Mouse (Mus musculus) spleen, adult 2 months (tissue): ENCODE measurements around the gene Dguok. TPM values are rescaled to one million over a fixed set of nuclear protein-coding genes. Genes with fewer than 3 reads are reported as not detected.

Experiments used
- DNase-seq, 2 experiments: peaks; one replicate each; pipeline versions ENCODE4 v3.0.0 to v3.0.0-alpha.2; 2012 to 2021; ENCODE audit warnings: low spot score in 2 of 2, low read depth in 1 of 2
- H3K27ac ChIP-seq: fragments of 200-500 bp; 2 replicates; pipeline ENCODE4 v1.5.1; 2012; ENCODE audit warnings: low read length, inconsistent platforms; ENCODE audit not compliant: insufficient read depth
- H3K27me3 ChIP-seq: fragments of 200-500 bp; 2 replicates; pipeline ENCODE4 v1.6.1; 2012; ENCODE audit warnings: mild to moderate bottlenecking, moderate library complexity, low read length, inconsistent platforms; ENCODE audit not compliant: control insufficient read depth, insufficient read depth
- H3K36me3 ChIP-seq: fragments of 200-500 bp; 2 replicates; pipeline ENCODE4 v1.6.1; 2012; ENCODE audit warnings: mild to moderate bottlenecking, low read length, inconsistent platforms; ENCODE audit not compliant: control insufficient read depth, insufficient read depth
- H3K4me1 ChIP-seq: fragments of 200-500 bp; 2 replicates; pipeline ENCODE4 v1.6.1; 2011; ENCODE audit warnings: inconsistent platforms; ENCODE audit not compliant: control insufficient read depth, insufficient read depth, insufficient read length
- H3K4me3 ChIP-seq: fragments of 200-500 bp; 2 replicates; pipeline ENCODE4 v1.5.1; 2011; ENCODE audit warnings: mild to moderate bottlenecking, inconsistent platforms; ENCODE audit not compliant: insufficient read depth, insufficient read length; ENCODE audit errors: extremely low read depth
- CTCF ChIP-seq: fragments of 200-500 bp; IDR thresholded peaks from 2 replicates; pipeline ENCODE4 v1.5.1; 2011; ENCODE audit warnings: mild to moderate bottlenecking, inconsistent platforms; ENCODE audit not compliant: insufficient read depth, insufficient read length, insufficient replicate concordance; ENCODE audit errors: extremely low read depth
- POLR2A ChIP-seq: fragments of 200-500 bp; IDR thresholded peaks from 2 replicates; pipeline ENCODE4 v1.6.1; 2011; ENCODE audit warnings: low read depth, low read length, inconsistent platforms
- WGBS: fragments of 180-500 bp; shearing (Covaris S2); methylation state at CpG from one replicate; pipeline ENCODE4 v1.1.7; 2018; 5-methylcytosine and 5-hydroxymethylcytosine counted together
- polyA plus RNA-seq: library from polyadenylated mRNA; depleted of rRNA; stranded (reverse); fragments of >200 nt; gene quantifications from 2 replicates; pipeline ENCODE4 v1.2.3, GENCODE M21; 2012; rRNA removed

Gene Dguok
- polyA plus RNA-seq, 1 experiment: 41.8 TPM

DNA sequence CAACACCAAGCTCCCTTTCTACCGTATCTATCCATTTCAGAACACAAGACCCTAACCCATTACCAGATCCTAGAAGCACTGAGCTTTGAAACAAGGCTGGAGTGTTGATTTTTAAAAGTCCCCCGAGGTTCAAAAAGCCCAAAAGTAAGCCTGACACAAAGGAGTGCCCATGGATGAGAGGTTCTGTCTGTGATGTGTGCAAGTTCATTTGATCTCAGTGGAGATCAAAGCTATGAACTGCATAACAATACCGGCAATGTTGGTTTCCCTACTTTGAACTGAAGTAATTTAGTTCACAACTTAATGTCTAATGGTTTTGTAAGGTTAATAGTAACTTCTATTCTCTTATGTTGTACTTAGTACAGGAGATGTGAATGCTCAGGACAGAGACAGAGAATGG lies 69.5 kb downstream of the Dguok start:
- TF ChIP-seq CTCF: no peak
- no peak for TF ChIP-seq POLR2A
- Histone ChIP-seq H3K4me3 (no peak overlapping the region), H3K36me3 (peaks cover 5% of the 10 kb centered on the region), H3K4me1 (peaks cover 24% of the 10 kb centered on the region), H3K27me3 (no peaks in the 10 kb centered on the region), H3K27ac (peak overlapping the region; percentile 56)
- no peak for DNase-seq
- WGBS: 57% methylated on average over 3 of the region's 3 CpGs

DNA sequence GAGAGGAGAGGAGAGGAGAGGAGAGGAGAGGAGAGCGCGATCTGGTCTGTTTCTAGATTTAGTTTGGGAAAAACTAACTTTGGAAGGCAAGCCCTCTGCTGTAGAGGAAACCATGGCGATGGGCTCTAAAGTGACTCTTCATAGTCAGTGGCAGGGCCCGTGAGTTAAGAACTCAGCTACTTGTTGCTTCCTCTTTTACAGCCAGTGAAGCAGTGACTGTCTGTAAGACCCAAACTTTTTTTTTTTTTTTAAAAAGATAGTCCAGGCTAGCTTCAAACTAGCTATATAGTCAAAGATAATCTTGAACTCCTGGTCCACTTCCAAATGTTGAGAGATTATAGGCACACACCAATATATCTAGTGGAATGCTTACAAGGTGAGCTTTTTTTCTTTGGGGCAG lies 70.2 kb downstream of the Dguok start:
- TF ChIP-seq CTCF (no peak), POLR2A (no peak)
- WGBS: 38% methylated on average over 4 of the region's 4 CpGs
- no peaks in the 10 kb centered on the region for H3K27me3 ChIP-seq
- peaks cover 6% of the 10 kb centered on the region for H3K36me3 ChIP-seq
- no peak overlapping the region for H3K27ac ChIP-seq
- no peak for DNase-seq
- peaks cover 24% of the 10 kb centered on the region for H3K4me1 ChIP-seq
- no peak overlapping the region for H3K4me3 ChIP-seq

- H3K4me1 ChIP-seq: peaks cover 22% of the 10 kb centered on the region
- H3K4me3 ChIP-seq: no peak overlapping the region
- H3K36me3 ChIP-seq: peaks cover 6% of the 10 kb centered on the region
- no peaks in the 10 kb centered on the region for H3K27me3 ChIP-seq
- TF ChIP-seq CTCF (no peak), POLR2A (no peak)
- DNase-seq: no peak
- 87% methylated on average over 5 of the region's 5 CpGs for WGBS
- H3K27ac ChIP-seq: no peak overlapping the region
These were observed 71.6 kb downstream of the Dguok start for GRCm38 (mm10) chr6:83435174-83435573.

- Histone ChIP-seq H3K27ac (no peak overlapping the region), H3K36me3 (peaks cover 8% of the 10 kb centered on the region)
These were observed 73.2 kb downstream of the Dguok start for GRCm38 (mm10) chr6:83433546-83433945.

GRCm38 (mm10) chr6:83432966-83433365 lies 73.8 kb downstream of the Dguok start:
- TF ChIP-seq POLR2A (no peak), CTCF (no peak)
- no peak overlapping the region for H3K27ac ChIP-seq

More at GRCm38 (mm10) chr6:83433546-83433945, 73.2 kb downstream of the Dguok start:
- Histone ChIP-seq H3K4me3 (no peak overlapping the region), H3K4me1 (peaks cover 19% of the 10 kb centered on the region), H3K27me3 (no peaks in the 10 kb centered on the region)
- no peak for DNase-seq
- 82% methylated on average over 4 of the region's 4 CpGs for WGBS
- TF ChIP-seq POLR2A (no peak), CTCF (no peak)

More at GRCm38 (mm10) chr6:83432966-83433365, 73.8 kb downstream of the Dguok start:
- 84% methylated on average over 7 of the region's 7 CpGs for WGBS
- Histone ChIP-seq H3K27me3 (no peaks in the 10 kb centered on the region), H3K4me1 (peaks cover 25% of the 10 kb centered on the region), H3K4me3 (no peak overlapping the region), H3K36me3 (peaks cover 9% of the 10 kb centered on the region)
- no peak for DNase-seq

Other genes starting within 250 kb of the Dguok start
- gene Mthfd2, start 181.1 kb downstream of the Dguok start, polyA plus RNA-seq: 7.1 and 7.7 TPM in 2 replicates
- 28.3 and 35.1 TPM in 2 replicates for gene Mob1a, start 181.0 kb downstream of the Dguok start, polyA plus RNA-seq
- 7.7 and 74.0 TPM in 2 replicates for gene Bola3, start 157.8 kb downstream of the Dguok start, polyA plus RNA-seq
- gene Tet3, start 47.9 kb downstream of the Dguok start, polyA plus RNA-seq: 21.1 and 22.9 TPM in 2 replicates
- 14.8 and 15.9 TPM in 2 replicates for gene Actg2, start 29.3 kb upstream of the Dguok start, polyA plus RNA-seq
- 5.1 and 5.2 TPM in 2 replicates for gene Stambp, start 65.8 kb upstream of the Dguok start, polyA plus RNA-seq
- not detected in 2 replicates for gene Clec4f, start 149.2 kb upstream of the Dguok start, polyA plus RNA-seq
- 0.49 and 3.4 TPM in 2 replicates for gene Cd207, start 170.9 kb upstream of the Dguok start, polyA plus RNA-seq
- gene Vax2, start 204.3 kb upstream of the Dguok start, polyA plus RNA-seq: not detected in 2 replicates
- 0.14 TPM in 1 of 2 replicates, not detected in the other for gene Atp6v1b1, start 236.0 kb upstream of the Dguok start, polyA plus RNA-seq